Mouse (Mus musculus) right cerebral cortex, postnatal 10 days (tissue): ENCODE measurements around the gene Olfr1311.
"Not testable (repeated sequence)": the region's sequence is repeated elsewhere in the genome, so short reads cannot be mapped to it uniquely, and the experiment has no call there.

Experiments
- DNase-seq, 2 experiments: peaks; one replicate each; pipeline ENCODE4 v3.0.0; 2021; ENCODE audit warnings: low spot score in 2 of 2

Gene Olfr1311

DNA sequence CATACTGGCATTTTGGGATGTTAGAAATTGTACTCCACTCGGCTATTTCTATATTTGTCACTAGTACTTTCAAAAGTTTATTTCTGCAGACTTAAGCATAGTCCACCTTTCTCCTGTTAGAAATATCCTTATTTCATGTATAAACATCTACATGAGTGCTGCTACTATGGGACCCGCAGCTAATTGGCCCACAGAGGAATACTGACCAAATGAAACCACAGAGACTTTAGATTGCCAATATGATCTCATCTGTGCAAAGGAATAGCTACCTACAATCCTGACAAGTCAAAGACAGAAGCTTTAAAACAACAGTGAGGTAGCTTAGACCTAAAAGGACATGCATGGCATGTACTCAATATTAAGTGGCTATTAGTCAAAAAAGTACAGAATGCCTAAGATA lies at the start of gene Olfr1311:
Gene Olfr1311 (minus strand): TSS at position 101 of the 400 bp plus-strand sequence.
- no peak for DNase-seq

DNA sequence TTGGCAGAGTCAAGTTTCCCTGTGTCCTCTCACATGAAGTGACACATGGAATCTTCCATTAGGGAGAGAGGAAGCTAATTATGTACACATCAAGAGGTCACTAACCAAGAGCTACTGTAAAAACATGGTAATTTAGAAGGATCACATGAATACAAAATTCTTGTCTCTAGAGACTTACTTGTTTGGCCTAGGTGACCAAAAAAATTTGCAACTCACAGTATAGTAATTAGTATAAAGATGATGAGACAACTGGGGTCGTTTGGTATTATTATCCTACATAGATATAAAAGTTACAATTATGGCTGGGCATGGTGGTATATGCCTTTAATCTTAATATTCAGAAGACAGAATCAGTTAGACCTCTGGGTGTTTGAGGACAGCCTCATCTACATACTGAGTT lies 25.9 kb upstream of the Olfr1311 start, which contains the start of gene Olfr1312:
Gene Olfr1312 (minus strand): TSS at position 101 of the 400 bp plus-strand sequence.
- no peak for DNase-seq

DNA sequence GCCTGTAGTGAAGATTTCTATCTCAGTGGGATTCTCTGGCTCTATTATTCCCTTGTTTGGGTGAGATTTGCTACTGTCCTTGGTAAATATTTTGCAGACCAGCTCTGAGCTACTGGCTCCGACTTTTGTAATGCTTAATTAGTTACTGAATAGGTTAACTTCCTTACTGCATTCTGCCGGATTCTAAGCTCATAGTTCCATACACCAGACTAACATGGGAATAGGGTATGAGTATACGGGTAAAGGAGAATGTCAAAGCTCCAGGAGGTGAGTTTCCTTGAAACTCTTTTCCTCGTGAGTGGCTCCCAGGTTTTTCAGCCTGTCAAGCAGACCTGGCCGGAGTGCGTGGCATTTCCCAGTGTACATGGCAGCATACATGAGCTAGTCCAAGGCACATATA lies 2.8 kb upstream of the Olfr1311 start:
- DNase-seq: not testable (repeated sequence)

DNA sequence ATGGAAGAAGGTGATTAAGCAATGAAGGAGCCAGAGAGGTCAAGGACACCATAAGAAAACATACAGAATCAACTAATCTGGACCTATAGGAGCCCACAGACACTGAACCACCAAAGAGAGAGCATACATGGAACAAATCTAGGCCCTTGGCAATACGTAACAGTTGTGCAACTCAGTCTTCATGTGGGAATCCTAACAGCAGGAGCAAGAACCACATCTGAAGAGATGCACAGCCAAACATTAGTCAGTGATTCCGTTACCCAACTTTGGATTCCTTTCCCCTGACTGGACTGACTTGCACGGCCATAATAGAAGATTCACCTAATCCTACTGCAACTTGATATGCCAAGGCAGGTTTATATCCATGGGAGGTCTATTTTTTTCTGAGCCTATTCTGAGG lies 9.3 kb downstream of the Olfr1311 start:
- DNase-seq: no peak

DNA sequence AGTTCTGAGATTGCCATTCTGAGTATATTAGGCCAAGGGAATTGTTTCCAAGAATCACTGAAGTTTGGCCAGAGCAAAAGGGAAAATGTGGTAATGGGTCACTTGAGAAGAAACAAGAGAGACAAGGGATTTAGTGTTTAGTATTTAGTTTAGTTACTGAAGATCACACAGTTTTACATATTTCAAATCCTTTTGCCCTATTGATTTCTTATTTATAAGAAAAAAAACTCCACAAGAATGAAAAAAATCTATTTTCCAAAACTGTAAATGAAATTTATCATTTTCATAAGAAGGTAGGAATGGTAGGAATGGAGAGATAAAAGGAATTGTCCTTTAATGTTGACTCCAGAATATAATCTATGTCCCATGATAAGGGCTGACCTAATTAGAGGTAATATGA lies 11.6 kb downstream of the Olfr1311 start, which contains the start of gene Olfr1310:
Gene Olfr1310 (minus strand): TSS at position 101 of the 400 bp plus-strand sequence.
- DNase-seq: no peak

DNA sequence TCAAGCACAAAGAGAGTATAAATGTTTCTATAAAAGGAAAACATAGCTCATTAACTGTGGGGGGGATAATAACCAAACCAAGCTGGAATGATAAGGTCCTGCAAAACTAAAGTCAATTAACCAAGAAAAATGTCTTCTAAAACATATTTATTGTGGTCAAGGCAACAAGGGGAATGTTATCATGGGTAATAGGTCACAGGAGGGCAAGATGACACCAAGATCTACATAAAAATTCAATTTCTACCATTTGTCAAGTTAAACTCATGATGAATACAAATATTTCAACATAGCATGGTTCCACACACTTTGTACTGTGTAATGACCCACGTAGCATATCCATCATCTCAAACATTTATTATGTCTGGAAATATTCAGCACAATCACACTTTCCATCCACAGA lies 34.0 kb downstream of the Olfr1311 start, which contains the start of gene Olfr1309:
Gene Olfr1309 (minus strand): TSS at position 101 of the 400 bp plus-strand sequence.
- no peak for DNase-seq
